Mouse (Mus musculus): ENCODE data around the gene Fbxo6. TPM values are rescaled to one million over a fixed set of nuclear protein-coding genes. Genes with fewer than 3 reads are reported as not detected.
"Not testable (repeated sequence)": the region's sequence is repeated elsewhere in the genome, so short reads cannot be mapped to it uniquely, and the experiment has no call there.

Fbxo6 gene
- polyA plus RNA-seq (2014; fragmentation: Nextera tagmentation; extraction: Ambion mirVana) = 9.8 and 11.3 TPM in 2 replicates

- H3K4me2 ChIP-seq (ENCODE audit: low read depth, low read length) = peak within 1 kb of the TSS; percentile 98
- peak; percentile 68 for ATAC-seq (replicated peaks; ENCODE audit: insufficient number of reproducible peaks, low FRiP score, low TSS enrichment, low read depth)
- peak within 1 kb of the TSS; percentile 56 for H3K4me3 ChIP-seq (ENCODE audit: low read depth, low read length)
- H3K36me3 ChIP-seq (replicated peaks; ENCODE audit: control insufficient read depth, insufficient read depth, low read depth, low read length) = no peaks in the 10 kb centered on the region; the same call in 1 of the 2 replicates
- WGBS = 2% methylated on average over 63 of the region's 67 CpGs
- peak within 1 kb of the TSS; percentile 67 for H3K9ac ChIP-seq (replicated peaks; ENCODE audit: low read length)
- H3K27ac ChIP-seq (replicated peaks; ENCODE audit: low read depth, low read length) = 0 out of 2 replicates have a peak within 1 kb of the TSS, but pooled peaks have one; percentile 21
- no peaks in the 10 kb centered on the region for H3K9me3 ChIP-seq (replicated peaks; ENCODE audit: control insufficient read depth, low read length)
- H3K4me1 ChIP-seq (ENCODE audit: control insufficient read depth, insufficient read depth, low read length) = no peaks in the 10 kb centered on the region; the same call in 1 of the 2 replicates
- H3K27me3 ChIP-seq (ENCODE audit: control insufficient read depth, insufficient read depth, low read length) = no peaks in the 10 kb centered on the region
- DNase-seq (ENCODE audit: low spot score) = peak; percentile 88
Observed at GRCm38 (mm10) chr4:148151267-148152168, at the start of gene Fbxo6. Fbxo6 (minus strand) TSS chr4:148152140.

- H3K36me3 ChIP-seq (replicated peaks; ENCODE audit: control insufficient read depth, insufficient read depth, low read depth, low read length) = no peaks in the 10 kb centered on the region
- DNase-seq (ENCODE audit: low spot score) (no peak), ATAC-seq (replicated peaks; ENCODE audit: insufficient number of reproducible peaks, low FRiP score, low TSS enrichment, low read depth) (no peak)
- H3K9me3 ChIP-seq (replicated peaks; ENCODE audit: control insufficient read depth, low read length) = no peaks in the 10 kb centered on the region
- H3K4me1 ChIP-seq (ENCODE audit: control insufficient read depth, insufficient read depth, low read length) = no peaks in the 10 kb centered on the region
- 38% methylated on average over 10 of the region's 10 CpGs for WGBS
- H3K4me3 ChIP-seq (ENCODE audit: low read depth, low read length) = no peak overlapping the region
- no peak overlapping the region for H3K27ac ChIP-seq (replicated peaks; ENCODE audit: low read depth, low read length)
- no peak overlapping the region for H3K4me2 ChIP-seq (ENCODE audit: low read depth, low read length)
- H3K27me3 ChIP-seq (ENCODE audit: control insufficient read depth, insufficient read depth, low read length) = peaks cover 3% of the 10 kb centered on the region; the same call in 1 of the 2 replicates
- no peak overlapping the region for H3K9ac ChIP-seq (replicated peaks; ENCODE audit: low read length)
Observed at GRCm38 (mm10) chr4:148198721-148199120, 46.8 kb upstream of the Fbxo6 start.

GRCm38 (mm10) chr4:148194400-148194799, 42.5 kb upstream of the Fbxo6 start:
- Histone ChIP-seq H3K9me3 (replicated peaks; ENCODE audit: control insufficient read depth, low read length) (no peaks in the 10 kb centered on the region), H3K4me2 (ENCODE audit: low read depth, low read length) (no peak overlapping the region), H3K27ac (replicated peaks; ENCODE audit: low read depth, low read length) (no peak overlapping the region), H3K4me3 (ENCODE audit: low read depth, low read length) (no peak overlapping the region), H3K36me3 (replicated peaks; ENCODE audit: control insufficient read depth, insufficient read depth, low read depth, low read length) (no peaks in the 10 kb centered on the region), H3K4me1 (ENCODE audit: control insufficient read depth, insufficient read depth, low read length) (no peaks in the 10 kb centered on the region), H3K27me3 (ENCODE audit: control insufficient read depth, insufficient read depth, low read length) (peaks cover 3% of the 10 kb centered on the region; the same call in 1 of the 2 replicates), H3K9ac (replicated peaks; ENCODE audit: low read length) (no peak overlapping the region)
- no peak for DNase-seq (ENCODE audit: low spot score)
- ATAC-seq (replicated peaks; ENCODE audit: insufficient number of reproducible peaks, low FRiP score, low TSS enrichment, low read depth) = 0 out of 2 replicates have a peak, but pooled peaks have one; percentile 19

- Histone ChIP-seq H3K4me1 (ENCODE audit: control insufficient read depth, insufficient read depth, low read length) (no peaks in the 10 kb centered on the region), H3K27me3 (ENCODE audit: control insufficient read depth, insufficient read depth, low read length) (no peaks in the 10 kb centered on the region), H3K36me3 (replicated peaks; ENCODE audit: control insufficient read depth, insufficient read depth, low read depth, low read length) (no peaks in the 10 kb centered on the region), H3K27ac (replicated peaks; ENCODE audit: low read depth, low read length) (no peak overlapping the region), H3K9me3 (replicated peaks; ENCODE audit: control insufficient read depth, low read length) (no peaks in the 10 kb centered on the region), H3K4me3 (ENCODE audit: low read depth, low read length) (no peak overlapping the region), H3K9ac (replicated peaks; ENCODE audit: low read length) (no peak overlapping the region), H3K4me2 (ENCODE audit: low read depth, low read length) (no peak overlapping the region)
- 31% methylated on average over 11 of the region's 11 CpGs for WGBS
- ATAC-seq (replicated peaks; ENCODE audit: insufficient number of reproducible peaks, low FRiP score, low TSS enrichment, low read depth) (no peak), DNase-seq (ENCODE audit: low spot score) (no peak)
Observed at GRCm38 (mm10) chr4:148192707-148193245, 40.8 kb upstream of the Fbxo6 start.

GRCm38 (mm10) chr4:148188767-148189166, 36.8 kb upstream of the Fbxo6 start:
- not testable (repeated sequence) for H3K27me3 ChIP-seq (ENCODE audit: control insufficient read depth, insufficient read depth, low read length); H3K4me3 ChIP-seq (ENCODE audit: low read depth, low read length); H3K9me3 ChIP-seq (replicated peaks; ENCODE audit: control insufficient read depth, low read length); H3K36me3 ChIP-seq (replicated peaks; ENCODE audit: control insufficient read depth, insufficient read depth, low read depth, low read length); H3K4me1 ChIP-seq (ENCODE audit: control insufficient read depth, insufficient read depth, low read length); H3K27ac ChIP-seq (replicated peaks; ENCODE audit: low read depth, low read length); ATAC-seq (replicated peaks; ENCODE audit: insufficient number of reproducible peaks, low FRiP score, low TSS enrichment, low read depth); DNase-seq (ENCODE audit: low spot score); H3K4me2 ChIP-seq (ENCODE audit: low read depth, low read length); H3K9ac ChIP-seq (replicated peaks; ENCODE audit: low read length)
- 86% methylated on average over 1 of the region's 1 CpGs for WGBS

GRCm38 (mm10) chr4:148185819-148186218, 33.9 kb upstream of the Fbxo6 start:
- Histone ChIP-seq H3K4me3 (ENCODE audit: low read depth, low read length) (no peak overlapping the region), H3K9me3 (replicated peaks; ENCODE audit: control insufficient read depth, low read length) (no peaks in the 10 kb centered on the region; the same call in 1 of the 2 replicates), H3K36me3 (replicated peaks; ENCODE audit: control insufficient read depth, insufficient read depth, low read depth, low read length) (no peaks in the 10 kb centered on the region), H3K27me3 (ENCODE audit: control insufficient read depth, insufficient read depth, low read length) (no peaks in the 10 kb centered on the region), H3K4me2 (ENCODE audit: low read depth, low read length) (no peak overlapping the region), H3K4me1 (ENCODE audit: control insufficient read depth, insufficient read depth, low read length) (no peaks in the 10 kb centered on the region; the same call in 1 of the 2 replicates), H3K27ac (replicated peaks; ENCODE audit: low read depth, low read length) (no peak overlapping the region), H3K9ac (replicated peaks; ENCODE audit: low read length) (no peak overlapping the region)
- ATAC-seq (replicated peaks; ENCODE audit: insufficient number of reproducible peaks, low FRiP score, low TSS enrichment, low read depth) = no peak
- no peak for DNase-seq (ENCODE audit: low spot score)
- 63% methylated on average over 4 of the region's 4 CpGs for WGBS

GRCm38 (mm10) chr4:148184564-148184963, 32.6 kb upstream of the Fbxo6 start:
- Histone ChIP-seq H3K27ac (replicated peaks; ENCODE audit: low read depth, low read length) (no peak overlapping the region), H3K4me2 (ENCODE audit: low read depth, low read length) (no peak overlapping the region), H3K9me3 (replicated peaks; ENCODE audit: control insufficient read depth, low read length) (no peaks in the 10 kb centered on the region; the same call in 1 of the 2 replicates), H3K4me1 (ENCODE audit: control insufficient read depth, insufficient read depth, low read length) (no peaks in the 10 kb centered on the region; the same call in 1 of the 2 replicates), H3K27me3 (ENCODE audit: control insufficient read depth, insufficient read depth, low read length) (no peaks in the 10 kb centered on the region), H3K36me3 (replicated peaks; ENCODE audit: control insufficient read depth, insufficient read depth, low read depth, low read length) (no peaks in the 10 kb centered on the region), H3K9ac (replicated peaks; ENCODE audit: low read length) (no peak overlapping the region), H3K4me3 (ENCODE audit: low read depth, low read length) (no peak overlapping the region)
- 31% methylated on average over 9 of the region's 9 CpGs for WGBS
- ATAC-seq (replicated peaks; ENCODE audit: insufficient number of reproducible peaks, low FRiP score, low TSS enrichment, low read depth) (no peak), DNase-seq (ENCODE audit: low spot score) (peak; percentile 72)

- H3K9me3 ChIP-seq (replicated peaks; ENCODE audit: control insufficient read depth, low read length) = no peaks in the 10 kb centered on the region; the same call in 1 of the 2 replicates
- H3K9ac ChIP-seq (replicated peaks; ENCODE audit: low read length) = no peak overlapping the region
- no peak overlapping the region for H3K4me2 ChIP-seq (ENCODE audit: low read depth, low read length)
- H3K4me3 ChIP-seq (ENCODE audit: low read depth, low read length) = no peak overlapping the region
- DNase-seq (ENCODE audit: low spot score) (no peak), ATAC-seq (replicated peaks; ENCODE audit: insufficient number of reproducible peaks, low FRiP score, low TSS enrichment, low read depth) (no peak)
- H3K36me3 ChIP-seq (replicated peaks; ENCODE audit: control insufficient read depth, insufficient read depth, low read depth, low read length) = no peaks in the 10 kb centered on the region
- no peak overlapping the region for H3K27ac ChIP-seq (replicated peaks; ENCODE audit: low read depth, low read length)
- 30% methylated on average over 8 of the region's 8 CpGs for WGBS
- no peaks in the 10 kb centered on the region; the same call in 1 of the 2 replicates for H3K4me1 ChIP-seq (ENCODE audit: control insufficient read depth, insufficient read depth, low read length)
- H3K27me3 ChIP-seq (ENCODE audit: control insufficient read depth, insufficient read depth, low read length) = no peaks in the 10 kb centered on the region
Observed at GRCm38 (mm10) chr4:148182363-148182762, 30.4 kb upstream of the Fbxo6 start.
